Mouse (Mus musculus): ENCODE data around the gene Nkx2-9. TPM values are rescaled to one million over a fixed set of nuclear protein-coding genes. Genes with fewer than 3 reads are reported as not detected.

Gene Nkx2-9
- not detected in 2 replicates for polyA plus RNA-seq (2015; fragmentation: Nextera tagmentation; extraction: Ambion mirVana)

DNA sequence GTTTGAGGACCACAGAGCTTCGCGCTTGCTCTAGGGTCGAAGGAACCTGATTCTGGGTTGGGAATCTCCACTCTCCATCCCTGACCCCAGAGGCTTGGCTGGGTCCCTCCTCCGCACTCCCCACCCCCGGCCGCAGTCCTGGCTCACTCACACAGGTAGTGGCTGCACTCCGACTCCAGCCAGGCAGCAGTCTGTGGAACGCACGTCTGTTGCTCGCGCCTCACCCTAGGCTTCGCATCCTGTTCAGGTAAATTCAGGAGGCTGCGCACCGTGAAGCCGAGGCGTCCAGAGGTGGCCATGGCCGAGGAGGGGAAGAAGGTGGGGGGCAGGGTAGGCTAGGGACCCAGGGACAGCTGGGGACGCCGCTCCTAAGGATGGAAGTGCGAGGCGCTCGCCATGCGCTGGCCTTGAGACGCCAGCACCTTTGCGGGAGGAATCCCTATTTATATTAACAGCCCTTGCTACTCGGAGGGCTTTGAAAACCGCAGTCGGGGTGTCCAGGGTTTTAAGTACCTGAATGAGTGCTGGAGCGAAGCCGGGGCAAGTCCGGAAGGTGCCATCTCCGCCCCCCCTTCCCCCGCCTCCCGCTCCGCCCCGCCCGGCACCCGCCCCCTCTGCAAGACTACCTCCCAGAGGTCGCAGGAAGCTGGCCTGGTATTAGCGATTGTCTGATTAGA lies at the start of gene Nkx2-9:
Nkx2-9 (minus strand) TSS at position 524 of the 677 bp plus-strand sequence.
- Histone ChIP-seq H3K36me3 (ENCODE audit: insufficient read depth, low read length) (no peaks in the 10 kb centered on the region), H3K9me3 (ENCODE audit: low read length) (no peaks in the 10 kb centered on the region), H3K9ac (replicated peaks; ENCODE audit: low read length) (no peak within 1 kb of the TSS), H3K27ac (ENCODE audit: low read length) (no peak within 1 kb of the TSS), H3K4me2 (replicated peaks; ENCODE audit: low read depth, low read length) (peak within 1 kb of the TSS; percentile 52), H3K4me3 (ENCODE audit: low read length) (peak within 1 kb of the TSS; percentile 36), H3K27me3 (ENCODE audit: insufficient read depth, low read length) (peaks cover 93% of the 10 kb centered on the region), H3K4me1 (ENCODE audit: insufficient read depth, low read length) (peaks cover 15% of the 10 kb centered on the region)
- 1% methylated on average over 40 of the region's 40 CpGs for WGBS
- ATAC-seq (ENCODE audit: low FRiP score, low TSS enrichment): 0 out of 2 replicates have a peak, but pooled peaks have one; percentile 26

DNA sequence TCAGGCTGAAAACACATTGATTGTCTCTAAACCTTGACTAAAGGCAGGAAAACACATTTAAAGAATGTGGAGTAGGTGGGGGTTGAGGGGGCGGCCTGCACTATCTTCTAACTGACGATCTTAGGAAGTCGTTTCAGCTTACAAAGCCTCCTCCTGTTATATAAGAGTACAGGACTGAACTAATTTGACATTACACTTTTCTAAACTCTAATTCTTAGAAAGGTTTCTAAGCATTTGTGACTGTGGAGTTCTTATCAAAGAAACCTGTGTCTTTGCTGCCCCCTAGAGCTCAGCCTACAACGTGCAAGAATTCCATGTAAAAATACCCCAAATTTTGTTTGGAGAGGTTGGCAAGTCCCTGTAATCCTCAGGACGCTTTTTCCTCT lies 24.1 kb upstream of the Nkx2-9 start:
- Histone ChIP-seq H3K9ac (replicated peaks; ENCODE audit: low read length) (no peak overlapping the region), H3K9me3 (ENCODE audit: low read length) (no peaks in the 10 kb centered on the region), H3K27me3 (ENCODE audit: insufficient read depth, low read length) (peaks cover 3% of the 10 kb centered on the region; the same call in 1 of the 2 replicates), H3K4me2 (replicated peaks; ENCODE audit: low read depth, low read length) (peak overlapping the region; percentile 45), H3K27ac (ENCODE audit: low read length) (no peak overlapping the region), H3K4me3 (ENCODE audit: low read length) (peak overlapping the region; percentile 11; the same call in 1 of the 2 replicates), H3K36me3 (ENCODE audit: insufficient read depth, low read length) (no peaks in the 10 kb centered on the region), H3K4me1 (ENCODE audit: insufficient read depth, low read length) (no peaks in the 10 kb centered on the region)
- whole genome bisulfite sequencing: 8% methylated on average over 5 of the region's 5 CpGs
- ATAC-seq (ENCODE audit: low FRiP score, low TSS enrichment): no peak

DNA sequence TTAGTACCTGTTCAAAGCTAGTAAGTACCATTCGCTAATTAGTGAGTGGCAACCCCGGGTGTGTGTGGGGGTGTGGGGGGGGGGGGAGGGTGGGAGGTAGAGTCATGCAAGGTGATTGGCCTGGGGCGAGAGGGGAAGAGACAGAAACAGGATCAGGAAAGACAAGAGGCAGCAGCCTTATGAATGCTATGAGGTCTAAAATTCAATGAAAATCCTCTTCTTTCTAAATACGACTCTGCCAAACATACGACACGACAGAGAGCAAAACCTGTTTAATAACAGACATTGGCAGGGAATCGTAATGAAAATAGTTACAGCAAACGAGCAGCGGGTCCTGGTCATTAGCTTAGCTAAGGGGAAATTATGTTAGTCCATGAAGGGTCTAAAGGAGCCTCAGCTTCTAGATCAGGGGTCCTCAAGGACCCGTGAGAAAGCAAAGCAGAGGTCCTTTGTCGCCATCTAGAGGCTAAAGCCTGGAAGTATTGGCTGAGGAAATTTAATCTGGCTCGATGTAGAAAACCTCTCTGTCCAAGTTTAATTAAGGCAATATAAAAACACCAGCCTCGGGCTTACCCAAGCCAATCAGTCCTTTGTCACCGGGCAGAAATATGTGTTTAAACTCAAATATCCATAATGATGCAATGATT lies 23.6 kb upstream of the Nkx2-9 start:
- peak overlapping the region; percentile 11; the same call in 1 of the 2 replicates for H3K4me3 ChIP-seq (ENCODE audit: low read length)
- 24% methylated on average over 14 of the region's 14 CpGs for WGBS
- peak overlapping the region; percentile 45 for H3K4me2 ChIP-seq (replicated peaks; ENCODE audit: low read depth, low read length)
- no peaks in the 10 kb centered on the region for H3K36me3 ChIP-seq (ENCODE audit: insufficient read depth, low read length)
- peaks cover 3% of the 10 kb centered on the region; the same call in 1 of the 2 replicates for H3K27me3 ChIP-seq (ENCODE audit: insufficient read depth, low read length)
- H3K27ac ChIP-seq (ENCODE audit: low read length): no peak overlapping the region
- H3K9me3 ChIP-seq (ENCODE audit: low read length): no peaks in the 10 kb centered on the region
- no peak overlapping the region for H3K9ac ChIP-seq (replicated peaks; ENCODE audit: low read length)
- H3K4me1 ChIP-seq (ENCODE audit: insufficient read depth, low read length): no peaks in the 10 kb centered on the region
- ATAC-seq (ENCODE audit: low FRiP score, low TSS enrichment): peak; percentile 89

DNA sequence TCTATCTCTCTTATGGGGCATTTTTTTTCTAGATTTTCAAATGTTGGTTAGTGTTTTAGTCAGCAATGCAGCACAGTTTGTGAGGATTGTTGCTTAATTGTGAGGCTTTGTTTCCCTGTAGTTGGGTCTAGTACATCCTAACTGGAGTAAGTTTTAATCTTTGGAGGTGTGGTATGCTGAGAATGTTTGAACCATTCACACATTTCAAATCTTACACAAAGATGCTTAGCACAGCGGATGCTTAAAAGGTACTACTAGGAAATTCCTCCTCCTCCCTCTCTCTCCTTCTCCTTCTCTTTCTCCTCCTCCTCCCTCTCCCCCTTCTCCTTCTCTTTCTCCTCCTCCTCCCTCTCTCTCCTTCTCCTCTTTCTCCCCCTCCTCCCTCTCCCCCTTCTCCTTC lies 3.0 kb upstream of the Nkx2-9 start:
- peaks cover 15% of the 10 kb centered on the region for H3K4me1 ChIP-seq (ENCODE audit: insufficient read depth, low read length)

DNA sequence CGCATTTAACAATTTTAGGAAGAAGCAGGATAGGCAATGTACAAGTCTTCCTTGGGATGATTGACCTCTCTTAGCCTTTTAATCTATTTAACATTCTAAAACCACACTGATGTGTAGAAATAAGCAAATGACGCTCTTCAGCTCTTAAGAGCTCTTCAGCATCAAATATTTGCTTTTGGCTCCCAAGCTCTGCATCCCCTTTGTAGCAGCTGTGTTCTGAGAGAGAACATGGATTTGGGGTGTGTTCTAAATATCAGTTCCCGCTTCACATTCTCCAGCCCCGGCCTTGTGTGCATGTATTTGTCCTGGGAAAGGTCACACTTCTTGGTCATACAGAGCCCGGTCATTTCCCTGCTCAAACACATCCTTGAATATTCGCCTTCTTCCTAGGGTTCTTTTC lies 2.3 kb upstream of the Nkx2-9 start:
- ATAC-seq (ENCODE audit: low FRiP score, low TSS enrichment): no peak
- H3K4me2 ChIP-seq (replicated peaks; ENCODE audit: low read depth, low read length): no peak overlapping the region
- peaks cover 88% of the 10 kb centered on the region for H3K27me3 ChIP-seq (ENCODE audit: insufficient read depth, low read length)
- WGBS: 6% methylated on average over 6 of the region's 6 CpGs
- no peak overlapping the region for H3K27ac ChIP-seq (ENCODE audit: low read length)
- no peaks in the 10 kb centered on the region for H3K9me3 ChIP-seq (ENCODE audit: low read length)
- H3K9ac ChIP-seq (replicated peaks; ENCODE audit: low read length): no peak overlapping the region
- H3K36me3 ChIP-seq (ENCODE audit: insufficient read depth, low read length): no peaks in the 10 kb centered on the region
- no peak overlapping the region for H3K4me3 ChIP-seq (ENCODE audit: low read length)
- peaks cover 15% of the 10 kb centered on the region for H3K4me1 ChIP-seq (ENCODE audit: insufficient read depth, low read length)

More for the DNA sequence above, 3.0 kb upstream of the Nkx2-9 start:
- no peaks in the 10 kb centered on the region for H3K9me3 ChIP-seq (ENCODE audit: low read length)
- no peaks in the 10 kb centered on the region for H3K36me3 ChIP-seq (ENCODE audit: insufficient read depth, low read length)
- no peak overlapping the region for H3K4me2 ChIP-seq (replicated peaks; ENCODE audit: low read depth, low read length)
- ATAC-seq (ENCODE audit: low FRiP score, low TSS enrichment): no peak
- H3K4me3 ChIP-seq (ENCODE audit: low read length): no peak overlapping the region
- peaks cover 86% of the 10 kb centered on the region for H3K27me3 ChIP-seq (ENCODE audit: insufficient read depth, low read length)
- WGBS: 9% methylated on average over 1 of the region's 1 CpGs
- H3K27ac ChIP-seq (ENCODE audit: low read length): no peak overlapping the region
- H3K9ac ChIP-seq (replicated peaks; ENCODE audit: low read length): no peak overlapping the region

DNA sequence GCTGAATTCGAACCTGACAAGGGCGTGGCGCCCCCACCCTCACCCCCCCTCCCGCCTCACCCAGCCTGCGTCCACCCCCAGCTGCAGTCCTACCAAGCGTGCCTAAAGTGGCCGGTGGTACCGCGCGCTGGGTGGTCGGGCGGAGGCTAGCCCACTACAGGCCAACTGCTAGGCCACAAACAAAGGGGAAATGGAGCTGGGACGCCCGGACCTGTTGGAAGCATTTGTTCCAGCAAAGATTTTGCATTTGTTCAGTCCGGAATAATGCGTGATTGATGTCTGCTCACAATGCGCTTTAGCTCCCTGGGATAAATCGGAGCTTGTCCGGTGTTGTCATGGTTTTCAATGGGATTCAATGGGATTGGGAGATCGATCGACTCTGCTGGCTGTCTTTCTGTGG lies 1.4 kb upstream of the Nkx2-9 start:
- Histone ChIP-seq H3K4me2 (replicated peaks; ENCODE audit: low read depth, low read length) (no peak overlapping the region), H3K27ac (ENCODE audit: low read length) (no peak overlapping the region), H3K9ac (replicated peaks; ENCODE audit: low read length) (no peak overlapping the region), H3K36me3 (ENCODE audit: insufficient read depth, low read length) (no peaks in the 10 kb centered on the region), H3K4me1 (ENCODE audit: insufficient read depth, low read length) (peaks cover 15% of the 10 kb centered on the region), H3K27me3 (ENCODE audit: insufficient read depth, low read length) (peaks cover 88% of the 10 kb centered on the region), H3K4me3 (ENCODE audit: low read length) (no peak overlapping the region), H3K9me3 (ENCODE audit: low read length) (no peaks in the 10 kb centered on the region)
- WGBS: 2% methylated on average over 21 of the region's 21 CpGs
- ATAC-seq (ENCODE audit: low FRiP score, low TSS enrichment): no peak

DNA sequence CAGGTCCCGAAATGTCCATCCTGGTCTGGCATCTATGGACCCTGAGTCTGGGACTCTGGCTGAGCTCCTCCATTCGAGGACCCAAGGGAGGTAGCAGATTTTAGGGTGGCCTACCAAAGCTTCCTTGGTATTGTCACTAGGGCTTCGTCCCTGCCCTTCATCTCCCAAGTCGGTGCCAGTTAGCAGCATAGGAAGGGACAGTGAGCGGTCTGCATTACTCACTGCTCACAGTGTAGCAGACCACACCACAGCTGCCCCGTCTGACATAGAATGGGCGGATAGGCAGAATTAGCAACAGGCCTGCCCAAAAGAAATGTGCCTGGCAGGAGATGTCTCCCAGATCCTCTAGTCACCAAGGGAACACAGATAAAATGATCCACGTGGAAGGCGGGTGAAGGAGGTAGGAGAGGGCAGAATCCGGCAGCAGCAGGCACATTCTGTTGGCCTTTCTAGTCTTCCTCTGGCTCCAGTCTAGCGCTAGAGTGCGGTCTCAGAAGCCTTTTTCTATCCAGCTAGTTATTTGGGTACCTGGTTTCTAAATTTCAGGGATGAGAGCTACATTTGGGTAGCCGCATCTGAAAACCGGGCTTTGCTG lies 929 bp upstream of the Nkx2-9 start:
- Histone ChIP-seq H3K4me3 (ENCODE audit: low read length) (no peak overlapping the region), H3K27ac (ENCODE audit: low read length) (no peak overlapping the region), H3K36me3 (ENCODE audit: insufficient read depth, low read length) (no peaks in the 10 kb centered on the region), H3K4me1 (ENCODE audit: insufficient read depth, low read length) (peaks cover 15% of the 10 kb centered on the region), H3K9ac (replicated peaks; ENCODE audit: low read length) (no peak overlapping the region), H3K4me2 (replicated peaks; ENCODE audit: low read depth, low read length) (no peak overlapping the region), H3K9me3 (ENCODE audit: low read length) (no peaks in the 10 kb centered on the region), H3K27me3 (ENCODE audit: insufficient read depth, low read length) (peaks cover 90% of the 10 kb centered on the region)
- WGBS: 6% methylated on average over 14 of the region's 14 CpGs
- ATAC-seq (ENCODE audit: low FRiP score, low TSS enrichment): no peak

DNA sequence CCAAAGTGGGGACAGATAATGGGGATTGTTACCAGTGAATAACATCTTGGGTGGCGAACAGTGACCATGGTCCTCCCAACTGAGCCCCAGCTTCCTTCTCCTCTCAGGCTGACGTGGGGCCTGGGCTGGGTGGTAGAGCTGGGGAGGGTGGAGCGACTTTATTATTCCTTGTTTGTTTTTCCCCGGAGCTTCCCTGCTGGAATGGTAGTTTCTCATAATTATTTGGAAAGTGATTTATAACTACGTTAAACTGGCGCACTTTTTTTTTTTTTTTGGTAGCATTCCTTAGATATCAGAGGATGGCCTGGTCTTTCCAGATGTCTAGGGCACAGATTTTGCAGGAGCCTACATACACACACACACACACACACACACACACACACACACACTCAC lies 350 bp upstream of the Nkx2-9 start:
- H3K9ac ChIP-seq (replicated peaks; ENCODE audit: low read length): no peak overlapping the region
- 4% methylated on average over 6 of the region's 6 CpGs for WGBS
- no peaks in the 10 kb centered on the region for H3K36me3 ChIP-seq (ENCODE audit: insufficient read depth, low read length)
- peak overlapping the region; percentile 26 for H3K4me3 ChIP-seq (ENCODE audit: low read length)
- peaks cover 15% of the 10 kb centered on the region for H3K4me1 ChIP-seq (ENCODE audit: insufficient read depth, low read length)
- no peak for ATAC-seq (ENCODE audit: low FRiP score, low TSS enrichment)
- H3K27ac ChIP-seq (ENCODE audit: low read length): no peak overlapping the region
- no peaks in the 10 kb centered on the region for H3K9me3 ChIP-seq (ENCODE audit: low read length)
- peaks cover 93% of the 10 kb centered on the region for H3K27me3 ChIP-seq (ENCODE audit: insufficient read depth, low read length)
- peak overlapping the region; percentile 35 for H3K4me2 ChIP-seq (replicated peaks; ENCODE audit: low read depth, low read length)

DNA sequence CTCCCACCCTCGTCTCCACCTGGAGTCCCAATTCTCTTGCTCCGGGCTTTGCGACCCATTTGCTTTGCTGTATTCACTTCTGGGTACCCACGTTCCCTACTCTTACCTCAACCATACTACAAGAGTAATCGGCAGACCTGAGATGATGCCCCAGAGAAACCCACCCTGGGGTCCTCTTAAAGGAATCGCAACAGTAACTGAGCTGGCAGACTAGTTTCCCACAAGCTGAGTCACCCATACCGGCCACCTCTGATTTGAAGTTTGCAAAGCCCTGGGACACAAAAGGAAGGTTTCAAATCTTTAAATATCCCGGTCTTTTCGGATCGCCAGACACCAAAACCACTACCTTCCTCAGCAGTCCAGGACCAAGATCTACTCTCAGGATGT lies 742 bp downstream of the Nkx2-9 start:
- Histone ChIP-seq H3K27me3 (ENCODE audit: insufficient read depth, low read length) (peaks cover 94% of the 10 kb centered on the region), H3K4me3 (ENCODE audit: low read length) (peak overlapping the region; percentile 36), H3K9ac (replicated peaks; ENCODE audit: low read length) (no peak overlapping the region), H3K36me3 (ENCODE audit: insufficient read depth, low read length) (no peaks in the 10 kb centered on the region), H3K27ac (ENCODE audit: low read length) (no peak overlapping the region), H3K4me1 (ENCODE audit: insufficient read depth, low read length) (peaks cover 15% of the 10 kb centered on the region), H3K4me2 (replicated peaks; ENCODE audit: low read depth, low read length) (peak overlapping the region; percentile 52), H3K9me3 (ENCODE audit: low read length) (no peaks in the 10 kb centered on the region)
- under 1% methylated on average over 10 of the region's 10 CpGs for WGBS
- ATAC-seq (ENCODE audit: low FRiP score, low TSS enrichment): no peak

Measured in kidney, embryonic 16.5 days (tissue).